Mouse (Mus musculus): ENCODE data around the gene Prl3d1. TPM values are rescaled to one million over a fixed set of nuclear protein-coding genes. Genes with fewer than 3 reads are reported as not detected.
"Not testable (repeated sequence)": the region's sequence is repeated elsewhere in the genome, so short reads cannot be mapped to it uniquely, and the experiment has no call there.

Prl3d1 gene
- not detected in 2 replicates for polyA plus RNA-seq (2015; fragmentation: Nextera tagmentation; extraction: Ambion mirVana)

GRCm38 (mm10) chr13:27093890-27094289, at the start of gene Prl3d1:
Gene Prl3d1 (plus strand): TSS chr13:27094190.
- not testable (repeated sequence) for ATAC-seq (ENCODE audit: insufficient read depth, low FRiP score, low read depth); H3K4me3 ChIP-seq (replicated peaks); H3K4me1 ChIP-seq; H3K27ac ChIP-seq; H3K9ac ChIP-seq; H3K4me2 ChIP-seq; H3K9me3 ChIP-seq; H3K27me3 ChIP-seq (replicated peaks); H3K36me3 ChIP-seq
- WGBS = 90% methylated on average over 5 of the region's 5 CpGs

GRCm38 (mm10) chr13:27057270-27057669, 36.7 kb upstream of the Prl3d1 start, which contains the start of gene Prl:
Gene Prl (plus strand): TSS chr13:27057570.
- H3K36me3 ChIP-seq = no peaks in the 10 kb centered on the region
- H3K4me2 ChIP-seq = no peak within 1 kb of the TSS
- no peaks in the 10 kb centered on the region for H3K4me1 ChIP-seq
- no peak within 1 kb of the TSS for H3K9ac ChIP-seq
- no peaks in the 10 kb centered on the region for H3K27me3 ChIP-seq (replicated peaks)
- H3K9me3 ChIP-seq = no peaks in the 10 kb centered on the region
- WGBS = 89% methylated on average over 1 of the region's 1 CpGs
- no peak within 1 kb of the TSS for H3K4me3 ChIP-seq (replicated peaks)
- no peak within 1 kb of the TSS for H3K27ac ChIP-seq
- no peak for ATAC-seq (ENCODE audit: insufficient read depth, low FRiP score, low read depth)

- no peak overlapping the region for H3K27ac ChIP-seq
- no peaks in the 10 kb centered on the region for H3K4me1 ChIP-seq
- H3K36me3 ChIP-seq = no peaks in the 10 kb centered on the region
- H3K4me3 ChIP-seq (replicated peaks) = no peak overlapping the region
- ATAC-seq (ENCODE audit: insufficient read depth, low FRiP score, low read depth) = no peak
- 81% methylated on average over 7 of the region's 7 CpGs for WGBS
- H3K4me2 ChIP-seq = no peak overlapping the region
- no peak overlapping the region for H3K9ac ChIP-seq
- no peaks in the 10 kb centered on the region for H3K27me3 ChIP-seq (replicated peaks)
- H3K9me3 ChIP-seq = no peaks in the 10 kb centered on the region
Measured at GRCm38 (mm10) chr13:27059177-27059576, 34.8 kb upstream of the Prl3d1 start.

- not testable (repeated sequence) for H3K9ac ChIP-seq; H3K4me2 ChIP-seq; H3K9me3 ChIP-seq; H3K27me3 ChIP-seq (replicated peaks); ATAC-seq (ENCODE audit: insufficient read depth, low FRiP score, low read depth); H3K4me1 ChIP-seq; H3K4me3 ChIP-seq (replicated peaks); H3K27ac ChIP-seq; H3K36me3 ChIP-seq
- WGBS = 85% methylated on average over 4 of the region's 4 CpGs
Measured at GRCm38 (mm10) chr13:27121398-27121797, 27.4 kb downstream of the Prl3d1 start, which contains the start of gene Prl3d2. Gene Prl3d2 (plus strand): TSS chr13:27121698.

GRCm38 (mm10) chr13:27148264-27148663, 54.3 kb downstream of the Prl3d1 start:
- no peak overlapping the region for H3K4me3 ChIP-seq (replicated peaks)
- no peaks in the 10 kb centered on the region for H3K4me1 ChIP-seq
- ATAC-seq (ENCODE audit: insufficient read depth, low FRiP score, low read depth) = no peak
- H3K27me3 ChIP-seq (replicated peaks) = no peaks in the 10 kb centered on the region
- H3K9me3 ChIP-seq = no peaks in the 10 kb centered on the region
- H3K27ac ChIP-seq = no peak overlapping the region
- H3K9ac ChIP-seq = no peak overlapping the region
- WGBS = 58% methylated on average over 1 of the region's 1 CpGs
- H3K4me2 ChIP-seq = no peak overlapping the region
- no peaks in the 10 kb centered on the region for H3K36me3 ChIP-seq

Other genes starting within 250 kb of the Prl3d1 start
- gene Prl, start 36.6 kb upstream of the Prl3d1 start, polyA plus RNA-seq (2015; fragmentation: Nextera tagmentation; extraction: Ambion mirVana) = not detected in 2 replicates
- gene Prl3d2, start 27.5 kb downstream of the Prl3d1 start, polyA plus RNA-seq (2015; fragmentation: Nextera tagmentation; extraction: Ambion mirVana) = not detected in 2 replicates
- not detected in 2 replicates for gene Prl3d3, start 62.6 kb downstream of the Prl3d1 start, polyA plus RNA-seq (2015; fragmentation: Nextera tagmentation; extraction: Ambion mirVana)
- gene Prl3c1, start 102.5 kb downstream of the Prl3d1 start, polyA plus RNA-seq (2015; fragmentation: Nextera tagmentation; extraction: Ambion mirVana) = not detected in 2 replicates
- not detected in 2 replicates for gene Prl3b1, start 147.7 kb downstream of the Prl3d1 start, polyA plus RNA-seq (2015; fragmentation: Nextera tagmentation; extraction: Ambion mirVana)
- not detected in 2 replicates for gene Prl3a1, start 165.2 kb downstream of the Prl3d1 start, polyA plus RNA-seq (2015; fragmentation: Nextera tagmentation; extraction: Ambion mirVana)
- not detected in 2 replicates for gene Prl6a1, start 218.4 kb downstream of the Prl3d1 start, polyA plus RNA-seq (2015; fragmentation: Nextera tagmentation; extraction: Ambion mirVana)